Mouse (Mus musculus) thymus, adult 2 months (tissue): Measurements from ENCODE around the gene 6430628N08Rik. TPM values are rescaled to one million over a fixed set of nuclear protein-coding genes. Genes with fewer than 3 reads are reported as not detected.

ENCODE experiments used
- DNase-seq: peaks from one replicate; pipeline ENCODE4 v3.0.0; 2021
- H3K27ac ChIP-seq: fragments of 200-500 bp; 2 replicates; pipeline ENCODE4 v1.5.1; 2012; ENCODE audit warnings: low read length, control low read depth; ENCODE audit not compliant: control insufficient read depth, insufficient read depth
- H3K27me3 ChIP-seq: fragments of 200-500 bp; 2 replicates; pipeline ENCODE4 v1.6.1; 2012; ENCODE audit warnings: mild to moderate bottlenecking, low read length, moderate library complexity, mixed read lengths; ENCODE audit not compliant: control insufficient read depth, insufficient read depth
- H3K36me3 ChIP-seq: fragments of 200-500 bp; 2 replicates; pipeline ENCODE4 v1.6.1; 2012; ENCODE audit warnings: mild to moderate bottlenecking, low read length, moderate library complexity; ENCODE audit not compliant: control insufficient read depth, insufficient read depth
- H3K4me1 ChIP-seq: fragments of 200-500 bp; replicated peaks from 2 replicates; pipeline ENCODE4 v1.6.1; 2012; ENCODE audit warnings: low read length; ENCODE audit not compliant: control insufficient read depth, insufficient read depth
- H3K4me3 ChIP-seq: fragments of 200-500 bp; 2 replicates; pipeline ENCODE4 v1.5.1; 2012; ENCODE audit warnings: mild to moderate bottlenecking, low read length, control low read depth, moderate library complexity; ENCODE audit not compliant: control insufficient read depth, insufficient read depth
- CTCF ChIP-seq: fragments of 200-500 bp; IDR thresholded peaks from 2 replicates; pipeline ENCODE4 v1.5.1; 2012; ENCODE audit warnings: mild to moderate bottlenecking, control low read depth, low read length, moderate library complexity, borderline replicate concordance; ENCODE audit not compliant: control insufficient read depth, poor library complexity, insufficient read depth; ENCODE audit errors: extremely low read depth
- POLR2A ChIP-seq: fragments of 200-500 bp; IDR thresholded peaks from 2 replicates; pipeline ENCODE4 v1.6.1; 2012; ENCODE audit warnings: mild to moderate bottlenecking, low read length, control low read depth, moderate library complexity; ENCODE audit not compliant: control insufficient read depth, poor library complexity, insufficient read depth; ENCODE audit errors: extremely low read depth
- WGBS: fragments of 180-500 bp; shearing (Covaris S2); methylation state at CpG from one replicate; pipeline ENCODE4 v1.1.7; 2018; 5-methylcytosine and 5-hydroxymethylcytosine counted together
- polyA plus RNA-seq: library from polyadenylated mRNA; depleted of rRNA; stranded (reverse); fragments of >200 nt; gene quantifications from 2 replicates; pipeline ENCODE4 v1.2.3, GENCODE M21; 2012

The 6430628N08Rik gene
- polyA plus RNA-seq, 1 experiment: not detected

DNA sequence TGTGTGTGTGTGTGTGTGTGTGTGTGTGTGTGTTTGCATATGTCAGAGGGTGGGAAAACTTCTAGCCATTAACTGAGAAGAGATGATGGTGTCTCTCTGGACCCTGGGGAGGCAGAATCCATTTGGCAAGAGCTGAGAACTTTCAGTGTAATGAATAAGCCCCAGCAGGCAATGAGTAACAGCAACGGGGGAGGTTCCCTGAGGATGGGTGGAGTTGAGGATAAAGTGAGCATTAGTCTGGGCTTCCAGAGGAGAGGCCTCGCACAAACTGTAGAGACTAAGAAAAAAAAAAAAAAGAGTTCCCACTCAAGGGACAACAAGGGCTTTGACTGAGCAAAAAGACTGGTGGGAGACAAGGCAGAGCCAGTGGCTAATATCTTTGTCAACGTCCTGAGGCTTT, 3.8 kb downstream of the 6430628N08Rik start:
- peaks cover 11% of the 10 kb centered on the region; the same call in 1 of the 2 replicates for H3K27me3 ChIP-seq

DNA sequence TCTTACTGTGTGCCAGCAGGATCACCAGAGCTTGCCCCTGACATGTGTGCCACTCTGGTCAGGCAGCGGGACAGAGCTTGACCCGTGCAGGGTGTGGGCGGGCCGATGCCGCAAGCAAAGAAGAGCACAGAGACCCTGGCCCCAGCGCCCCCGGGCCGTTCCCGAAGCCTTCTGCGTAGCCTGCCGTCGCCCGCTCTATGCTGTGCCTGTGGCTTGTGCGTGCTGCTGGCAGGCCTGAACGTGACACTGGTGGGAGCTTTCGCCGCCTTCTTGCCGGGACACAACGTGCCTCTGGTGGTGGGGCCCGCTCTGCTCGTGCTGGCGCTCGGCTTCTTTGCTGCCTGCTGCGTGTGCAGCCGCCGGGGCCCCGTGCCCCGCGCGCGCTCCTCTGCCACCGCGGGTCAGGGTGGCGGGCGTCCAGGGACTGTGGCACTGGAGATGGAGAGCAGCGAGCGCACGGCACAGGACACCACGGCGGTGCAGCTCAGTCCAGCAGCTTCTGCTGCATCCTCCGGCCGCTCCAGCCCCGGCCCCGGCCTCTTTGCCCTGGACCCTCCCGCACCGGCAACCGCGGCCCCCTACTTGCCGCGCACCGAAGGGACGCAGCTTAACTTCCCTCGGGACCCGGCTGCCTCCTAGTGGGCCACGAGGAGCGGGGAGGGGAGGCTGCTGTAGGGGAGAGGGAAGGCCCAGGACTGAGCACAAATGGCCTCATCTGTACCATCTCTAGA, 7.6 kb downstream of the 6430628N08Rik start:
- DNase-seq: no peak
- TF ChIP-seq CTCF: no peak
- TF ChIP-seq POLR2A: no peak
- Histone ChIP-seq H3K4me1 (no peaks in the 10 kb centered on the region), H3K36me3 (no peaks in the 10 kb centered on the region), H3K4me3 (no peak overlapping the region), H3K27ac (no peak overlapping the region), H3K27me3 (peaks cover 4% of the 10 kb centered on the region; the same call in 1 of the 2 replicates)
- 7% methylated on average over 53 of the region's 56 CpGs for WGBS

More for the DNA sequence above, 3.8 kb downstream of the 6430628N08Rik start:
- Histone ChIP-seq H3K36me3 (no peaks in the 10 kb centered on the region), H3K4me1 (no peaks in the 10 kb centered on the region), H3K27ac (no peak overlapping the region), H3K4me3 (no peak overlapping the region)
- no peak for DNase-seq
- 58% methylated on average over 3 of the region's 3 CpGs for WGBS
- TF ChIP-seq CTCF (no peak), POLR2A (no peak)

DNA sequence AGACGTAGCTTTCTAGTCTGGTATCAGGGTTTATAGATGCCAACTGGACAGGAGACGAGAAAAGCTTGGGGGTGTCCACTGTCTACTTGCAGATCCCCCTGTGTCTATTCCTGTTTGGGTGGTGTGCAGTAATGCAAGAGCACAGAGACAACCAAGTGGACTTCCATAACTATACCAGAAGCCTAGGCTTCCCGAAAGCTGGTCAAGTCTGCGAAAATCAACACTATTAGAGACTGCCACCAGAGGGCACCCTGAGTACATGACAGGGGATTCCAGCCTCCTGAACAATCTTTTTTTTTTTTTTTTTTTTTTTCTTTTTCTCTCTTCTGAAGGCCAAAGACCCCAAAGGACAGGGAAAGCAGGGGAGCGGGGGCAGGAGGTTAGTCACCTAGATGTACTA, 12.4 kb downstream of the 6430628N08Rik start:
- TF ChIP-seq POLR2A (no peak), CTCF (no peak)
- no peak overlapping the region for H3K4me3 ChIP-seq
- DNase-seq: peak; percentile 69
- H3K27ac ChIP-seq: no peak overlapping the region
- no peaks in the 10 kb centered on the region for H3K36me3 ChIP-seq
- WGBS: 23% methylated on average over 5 of the region's 5 CpGs
- no peaks in the 10 kb centered on the region for H3K4me1 ChIP-seq
- peaks cover 4% of the 10 kb centered on the region; the same call in 1 of the 2 replicates for H3K27me3 ChIP-seq

DNA sequence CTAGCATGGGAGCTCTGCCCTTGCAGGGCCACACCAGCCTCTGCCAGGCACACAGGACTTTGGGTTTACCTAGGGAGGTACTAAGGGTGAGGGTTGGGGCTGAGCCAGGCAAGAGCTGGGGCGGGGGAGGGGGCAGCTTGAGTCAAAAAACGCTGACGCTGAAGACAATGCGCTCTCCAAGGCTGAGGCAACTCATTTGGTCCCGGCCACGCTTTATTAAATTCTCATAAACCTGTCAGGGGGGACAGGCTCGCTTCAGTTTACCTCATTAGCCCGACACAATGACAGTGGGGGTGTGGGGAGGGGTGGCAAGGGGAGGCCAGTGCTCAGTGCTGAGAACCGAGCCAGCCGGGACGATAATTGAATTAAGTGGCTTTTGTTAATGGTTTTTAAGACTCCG, 13.9 kb downstream of the 6430628N08Rik start:
- no peak overlapping the region for H3K27ac ChIP-seq
- H3K27me3 ChIP-seq: no peaks in the 10 kb centered on the region; the same call in 1 of the 2 replicates
- H3K36me3 ChIP-seq: no peaks in the 10 kb centered on the region
- DNase-seq: no peak
- TF ChIP-seq POLR2A: no peak
- no peak for TF ChIP-seq CTCF
- H3K4me1 ChIP-seq: no peaks in the 10 kb centered on the region
- no peak overlapping the region for H3K4me3 ChIP-seq
- WGBS: 49% methylated on average over 12 of the region's 12 CpGs

DNA sequence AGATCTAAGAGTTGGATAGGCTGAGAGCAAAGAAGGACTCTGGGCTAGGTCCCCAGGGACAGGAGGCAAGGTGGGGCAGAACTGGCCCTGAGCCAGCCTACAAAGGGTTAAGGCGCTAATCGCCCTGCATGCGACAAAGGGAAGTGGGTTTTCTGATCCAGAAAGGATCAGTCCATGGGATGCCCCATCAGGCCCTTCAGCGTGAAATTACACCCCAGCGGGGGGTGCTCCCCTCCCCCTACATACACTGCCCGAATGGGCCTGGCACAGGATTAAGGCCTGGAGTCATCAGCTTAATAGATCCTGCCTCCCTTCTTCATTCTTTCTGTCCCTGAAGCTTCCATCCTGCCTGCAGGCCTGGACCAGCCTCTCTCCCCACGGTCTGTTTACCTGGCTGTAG, 15.2 kb downstream of the 6430628N08Rik start:
- H3K4me3 ChIP-seq: no peak overlapping the region
- H3K4me1 ChIP-seq: no peaks in the 10 kb centered on the region
- no peak for DNase-seq
- H3K27me3 ChIP-seq: no peaks in the 10 kb centered on the region
- WGBS: 46% methylated on average over 7 of the region's 7 CpGs
- TF ChIP-seq POLR2A: no peak
- no peak for TF ChIP-seq CTCF
- H3K36me3 ChIP-seq: no peaks in the 10 kb centered on the region
- H3K27ac ChIP-seq: no peak overlapping the region

DNA sequence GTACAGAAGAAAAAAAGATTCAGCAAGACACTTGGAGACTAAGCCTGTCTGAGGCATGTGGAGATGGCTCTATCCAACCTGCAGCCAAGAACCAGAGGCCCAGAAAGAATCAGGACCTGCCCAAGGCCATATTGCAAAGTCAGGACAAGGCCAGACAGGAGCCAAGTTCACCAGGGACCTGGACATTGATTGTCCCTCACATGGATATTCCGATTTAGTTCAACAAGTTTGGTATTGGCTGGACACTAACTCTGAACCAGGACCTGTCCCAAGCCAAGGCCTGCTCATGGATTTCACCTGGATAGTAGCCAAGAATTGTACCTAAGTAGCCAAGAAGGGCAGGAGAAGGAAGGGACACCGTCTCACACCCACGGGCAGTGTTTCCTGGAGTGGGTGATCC, 16.3 kb downstream of the 6430628N08Rik start:
- Histone ChIP-seq H3K4me3 (no peak overlapping the region), H3K4me1 (no peaks in the 10 kb centered on the region), H3K27ac (no peak overlapping the region), H3K27me3 (no peaks in the 10 kb centered on the region), H3K36me3 (no peaks in the 10 kb centered on the region)
- TF ChIP-seq CTCF (no peak), POLR2A (no peak)
- 88% methylated on average over 3 of the region's 3 CpGs for WGBS
- DNase-seq: no peak

DNA sequence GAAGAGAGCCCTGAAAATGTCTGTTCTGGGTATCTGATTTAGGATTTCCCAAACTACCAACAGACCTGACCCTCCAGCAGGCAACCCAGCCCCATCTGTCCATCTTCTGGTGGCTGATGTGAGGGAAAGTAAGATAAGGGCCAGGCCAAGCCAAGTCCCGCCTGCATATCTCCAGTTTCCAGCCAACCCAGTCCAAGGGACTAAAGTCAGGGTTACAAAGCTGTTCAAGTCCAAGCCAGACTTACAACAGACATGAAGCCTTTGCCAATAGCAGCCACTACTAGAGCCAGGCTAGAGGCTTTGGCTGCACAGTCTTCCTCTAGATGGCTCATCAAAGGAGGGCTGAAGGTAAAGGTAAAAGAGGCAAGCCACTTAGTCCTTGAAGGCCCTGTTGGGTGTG, 17.5 kb downstream of the 6430628N08Rik start:
- H3K36me3 ChIP-seq: no peaks in the 10 kb centered on the region
- TF ChIP-seq POLR2A: no peak
- TF ChIP-seq CTCF: no peak
- no peak for DNase-seq
- H3K27me3 ChIP-seq: no peaks in the 10 kb centered on the region
- 78% methylated on average over 1 of the region's 1 CpGs for WGBS
- H3K4me3 ChIP-seq: no peak overlapping the region
- H3K4me1 ChIP-seq: no peaks in the 10 kb centered on the region
- H3K27ac ChIP-seq: no peak overlapping the region
